Mouse (Mus musculus) E14TG2a.4 (cell line): Measurements from ENCODE around the gene Srcap.

Experiments used
- CTCF ChIP-seq: conservative IDR thresholded peaks from 2 replicates; pipeline ENCODE4 v1.5.1; 2014; ENCODE audit warnings: low read length
- NANOG ChIP-seq: IDR thresholded peaks from 2 replicates; pipeline ENCODE4 v1.6.1; 2014; ENCODE audit warnings: borderline replicate concordance, low read length, mixed read lengths

- TF ChIP-seq NANOG (no peak), CTCF (no peak)
These were observed 36.5 kb upstream of the Srcap start for GRCm38 (mm10) chr7:127475186-127475740.
